Mouse (Mus musculus) midbrain, postnatal 0 days (tissue): ENCODE measurements around the gene Ccdc102a. TPM values are rescaled to one million over a fixed set of nuclear protein-coding genes. Genes with fewer than 3 reads are reported as not detected.
A peak's percentile ranks its signal among the peaks of the same experiment; 100 is the strongest.

Experiments
- ATAC-seq: fragments of 200-750 bp; cut with Nextera tagmentation; 2 replicates; pipeline ENCODE4 v1.8.0; 2017; ENCODE audit warnings: moderate number of reproducible peaks, mild to moderate bottlenecking, moderate TSS enrichment, moderate library complexity; ENCODE audit not compliant: low FRiP score
- DNase-seq: peaks from one replicate; pipeline ENCODE4 v3.0.0-alpha.2; 2015; ENCODE audit warnings: low spot score
- H3K27ac ChIP-seq: fragments of 300-500 bp; sonication (generic); 2 replicates; pipeline ENCODE4 v1.5.1; 2014; ENCODE audit warnings: low read depth, mild to moderate bottlenecking, low read length, mixed read lengths
- H3K27me3 ChIP-seq: fragments of 300-500 bp; sonication (generic); 2 replicates; pipeline ENCODE4 v1.6.1; 2014; ENCODE audit warnings: low read length, control low read depth, mixed read lengths; ENCODE audit not compliant: insufficient read depth
- H3K36me3 ChIP-seq: fragments of 300-500 bp; sonication (generic); 2 replicates; pipeline ENCODE4 v1.6.1; 2014; ENCODE audit warnings: low read length, control low read depth, mixed read lengths; ENCODE audit not compliant: insufficient read depth
- H3K4me1 ChIP-seq: fragments of 300-500 bp; sonication (generic); 2 replicates; pipeline ENCODE4 v1.6.1; 2014; ENCODE audit warnings: mild to moderate bottlenecking, control low read depth, antibody characterized with exemption, low read length, mixed read lengths; ENCODE audit not compliant: insufficient read depth
- H3K4me2 ChIP-seq: fragments of 300-500 bp; sonication (generic); 2 replicates; pipeline ENCODE4 v1.6.1; 2014; ENCODE audit warnings: low read depth, mild to moderate bottlenecking, low read length, mixed read lengths; ENCODE audit not compliant: poor library complexity, severe bottlenecking
- H3K4me3 ChIP-seq: fragments of 300-500 bp; sonication (generic); 2 replicates; pipeline ENCODE4 v1.5.1; 2014; ENCODE audit warnings: low read depth, mild to moderate bottlenecking, low read length, moderate library complexity
- H3K9ac ChIP-seq: fragments of 300-500 bp; sonication (generic); replicated peaks from 2 replicates; pipeline ENCODE4 v1.6.1; 2014; ENCODE audit warnings: mild to moderate bottlenecking, low read length, moderate library complexity, mixed read lengths; ENCODE audit not compliant: poor library complexity, severe bottlenecking
- H3K9me3 ChIP-seq: fragments of 300-500 bp; sonication (generic); 2 replicates; pipeline ENCODE4 v1.6.1; 2016; ENCODE audit warnings: low read length, control low read depth
- CTCF ChIP-seq: IDR thresholded peaks from 2 replicates; pipeline ENCODE4 v1.5.1; 2016; ENCODE audit warnings: antibody characterized with exemption, mild to moderate bottlenecking
- WGBS: fragments of 180-500 bp; shearing (Covaris S2); extraction: QIAGEN DNeasy Blood & Tissue Kit; methylation state at CpG from one replicate; pipeline ENCODE4 v1.1.7; 2014; 5-methylcytosine and 5-hydroxymethylcytosine counted together
- polyA plus RNA-seq: library from polyadenylated mRNA; unstranded; fragments of >200 nt; fragmentation: Nextera tagmentation; extraction: Ambion mirVana; gene quantifications from 2 replicates; pipeline ENCODE4 v1.2.1, GENCODE M21; 2015
- total RNA-seq: library from RNA; depleted of rRNA; stranded (reverse); fragments of >200 nt; gene quantifications from 2 replicates; pipeline ENCODE4 v1.2.3, GENCODE M21; 2014

Gene Ccdc102a
- total and polyA plus RNA-seq, 2 experiments from 2014 or later = 3.7 to 6.1 TPM

DNA sequence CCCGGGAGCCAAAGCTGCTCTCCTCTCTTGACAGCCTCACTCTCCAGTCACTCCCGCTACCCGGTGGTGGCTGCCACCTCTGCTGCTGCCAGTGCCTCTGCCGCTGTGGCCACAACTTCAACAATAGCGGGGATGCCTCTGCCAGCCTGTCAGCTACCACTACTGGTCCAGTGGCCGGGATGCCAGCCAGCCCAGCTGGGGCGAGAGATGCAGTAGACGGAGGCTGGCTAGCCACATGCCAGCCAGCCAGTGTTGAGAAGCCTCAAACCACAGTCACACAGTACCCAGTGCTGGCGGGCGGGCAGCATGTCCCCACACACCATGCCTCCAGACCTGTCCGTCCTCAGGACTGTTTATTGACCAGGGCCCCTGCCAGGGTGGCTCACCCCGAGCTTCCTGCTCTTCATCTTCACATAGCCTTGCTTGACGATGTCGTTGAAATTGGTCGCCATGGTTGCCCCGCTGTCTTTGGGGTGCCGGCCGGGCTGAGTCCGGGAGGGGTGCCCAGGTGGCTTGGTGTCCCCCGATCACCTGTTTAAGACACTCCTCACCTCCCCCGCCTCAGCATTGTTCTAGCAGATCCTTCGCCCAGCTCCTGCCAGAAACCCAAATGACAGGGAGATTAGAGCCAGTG is 47.3 kb downstream of the Ccdc102a start:
- peak overlapping the region; percentile 91 for H3K4me2 ChIP-seq
- peak overlapping the region; percentile 88 for H3K9ac ChIP-seq
- H3K27me3 ChIP-seq = peaks cover 7% of the 10 kb centered on the region; the same call in 1 of the 2 replicates
- 0% methylated on average over 22 of the region's 22 CpGs for WGBS
- ATAC-seq = peak; percentile 62
- H3K9me3 ChIP-seq = no peaks in the 10 kb centered on the region
- TF ChIP-seq CTCF = no peak
- H3K27ac ChIP-seq = peak overlapping the region; percentile 81
- peak; percentile 81 for DNase-seq
- H3K36me3 ChIP-seq = peaks cover 15% of the 10 kb centered on the region
- H3K4me3 ChIP-seq = peak overlapping the region; percentile 66
- H3K4me1 ChIP-seq = peaks cover 17% of the 10 kb centered on the region

DNA sequence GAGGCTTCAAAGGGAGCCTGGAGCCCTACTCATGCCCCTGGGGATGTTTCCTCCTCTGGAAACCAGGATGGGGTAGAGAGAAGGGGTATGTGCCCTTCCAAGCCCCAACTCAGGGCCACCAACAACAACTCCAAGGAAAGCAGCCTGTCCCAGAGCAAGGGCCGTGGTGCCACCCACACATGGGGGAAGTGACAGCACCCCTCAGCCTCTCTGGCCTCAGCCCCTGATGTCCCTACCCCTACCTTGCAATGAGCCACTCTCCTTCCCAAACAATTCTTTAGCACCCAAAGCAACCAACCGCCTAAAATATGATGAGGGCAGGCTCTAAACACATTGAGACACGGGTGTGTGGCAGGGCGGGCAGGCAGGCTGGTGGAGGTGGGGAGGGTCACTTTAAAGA is 47.9 kb downstream of the Ccdc102a start:
- peaks cover 21% of the 10 kb centered on the region for H3K36me3 ChIP-seq
- peaks cover 5% of the 10 kb centered on the region; the same call in 1 of the 2 replicates for H3K27me3 ChIP-seq
- peaks cover 17% of the 10 kb centered on the region for H3K4me1 ChIP-seq
- no peaks in the 10 kb centered on the region for H3K9me3 ChIP-seq
- DNase-seq = no peak
- no peak for TF ChIP-seq CTCF
- peak overlapping the region; percentile 66 for H3K4me3 ChIP-seq
- WGBS = 13% methylated on average over 4 of the region's 4 CpGs
- ATAC-seq = no peak
- peak overlapping the region; percentile 81 for H3K27ac ChIP-seq
- H3K9ac ChIP-seq = peak overlapping the region; percentile 88
- peak overlapping the region; percentile 91 for H3K4me2 ChIP-seq

DNA sequence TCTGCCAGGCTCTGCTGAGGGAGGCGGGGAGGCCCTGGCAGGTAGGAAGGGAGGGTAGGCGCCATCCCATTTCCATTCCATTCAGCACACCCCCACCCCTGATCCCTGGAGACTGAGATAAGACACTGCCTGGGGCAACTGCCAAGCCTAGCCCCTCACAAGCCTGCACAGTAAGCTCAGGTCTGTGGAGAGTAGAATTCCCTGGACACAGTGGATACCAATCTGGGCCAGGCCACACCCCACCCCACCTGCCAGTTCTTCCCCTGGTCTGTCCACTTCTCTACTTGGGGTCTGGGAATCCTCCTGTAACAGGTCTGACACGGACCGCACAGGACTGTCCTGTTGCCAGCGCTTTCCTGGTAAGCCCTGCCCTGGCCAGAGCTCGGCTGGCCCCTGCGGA is 48.8 kb downstream of the Ccdc102a start:
- ATAC-seq (no peak), DNase-seq (no peak)
- Histone ChIP-seq H3K36me3 (peaks cover 30% of the 10 kb centered on the region), H3K4me1 (peaks cover 17% of the 10 kb centered on the region), H3K9me3 (no peaks in the 10 kb centered on the region), H3K27me3 (no peaks in the 10 kb centered on the region; the same call in 1 of the 2 replicates), H3K27ac (peak overlapping the region; percentile 81; the same call in 1 of the 2 replicates), H3K9ac (peak overlapping the region; percentile 88), H3K4me2 (peak overlapping the region; percentile 91), H3K4me3 (peak overlapping the region; percentile 66)
- WGBS = 45% methylated on average over 7 of the region's 7 CpGs
- TF ChIP-seq CTCF = no peak

DNA sequence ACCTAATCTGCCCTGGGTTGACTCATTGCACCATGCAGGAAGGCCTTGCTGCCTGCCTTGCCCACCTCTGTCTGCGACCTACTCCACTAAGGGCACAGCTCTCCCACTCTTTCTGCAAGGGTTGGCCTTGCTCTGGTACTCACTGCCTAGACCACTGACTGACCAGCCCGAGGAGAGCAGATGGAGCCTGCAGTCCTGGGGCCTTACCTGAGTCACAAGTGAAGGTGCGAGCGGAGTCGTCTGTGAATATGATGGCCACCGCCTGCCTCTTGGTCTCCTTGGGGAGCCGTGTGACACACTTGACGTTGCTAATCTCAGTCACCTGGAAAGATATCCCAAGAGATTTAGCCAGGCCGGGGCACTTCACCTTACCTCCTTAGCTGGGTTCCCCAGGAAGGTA is 51.0 kb downstream of the Ccdc102a start:
- Histone ChIP-seq H3K27ac (no peak overlapping the region), H3K4me3 (no peak overlapping the region), H3K4me1 (peaks cover 17% of the 10 kb centered on the region), H3K27me3 (no peaks in the 10 kb centered on the region), H3K9me3 (no peaks in the 10 kb centered on the region), H3K36me3 (peaks cover 39% of the 10 kb centered on the region), H3K4me2 (no peak overlapping the region), H3K9ac (no peak overlapping the region)
- WGBS = 92% methylated on average over 9 of the region's 9 CpGs
- ATAC-seq (no peak), DNase-seq (no peak)
- TF ChIP-seq CTCF = no peak

DNA sequence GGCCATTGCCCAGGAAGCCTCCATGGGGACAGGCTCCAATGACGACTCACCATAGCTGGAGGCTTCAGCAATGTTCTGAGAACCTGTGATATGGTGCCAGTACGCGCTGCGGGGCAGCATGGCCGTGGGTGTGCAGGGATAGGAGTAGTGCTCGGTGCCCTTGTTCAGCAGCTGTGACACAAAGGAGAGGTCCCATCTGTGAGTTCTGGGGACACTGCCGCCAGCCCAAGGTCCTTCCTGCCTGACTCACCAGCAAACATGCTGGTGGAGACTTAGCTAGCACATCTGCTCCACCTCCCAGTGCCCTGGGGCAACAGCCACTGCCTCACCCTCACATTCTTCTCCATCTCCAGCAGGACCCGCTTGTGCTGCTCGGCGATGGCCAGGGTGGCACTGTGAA is 52.6 kb downstream of the Ccdc102a start:
- Histone ChIP-seq H3K4me3 (no peak overlapping the region), H3K27ac (no peak overlapping the region), H3K36me3 (peaks cover 49% of the 10 kb centered on the region), H3K4me1 (peaks cover 17% of the 10 kb centered on the region), H3K9me3 (no peaks in the 10 kb centered on the region), H3K27me3 (no peaks in the 10 kb centered on the region), H3K4me2 (no peak overlapping the region), H3K9ac (no peak overlapping the region)
- WGBS = 88% methylated on average over 10 of the region's 10 CpGs
- no peak for TF ChIP-seq CTCF
- DNase-seq (no peak), ATAC-seq (no peak)

DNA sequence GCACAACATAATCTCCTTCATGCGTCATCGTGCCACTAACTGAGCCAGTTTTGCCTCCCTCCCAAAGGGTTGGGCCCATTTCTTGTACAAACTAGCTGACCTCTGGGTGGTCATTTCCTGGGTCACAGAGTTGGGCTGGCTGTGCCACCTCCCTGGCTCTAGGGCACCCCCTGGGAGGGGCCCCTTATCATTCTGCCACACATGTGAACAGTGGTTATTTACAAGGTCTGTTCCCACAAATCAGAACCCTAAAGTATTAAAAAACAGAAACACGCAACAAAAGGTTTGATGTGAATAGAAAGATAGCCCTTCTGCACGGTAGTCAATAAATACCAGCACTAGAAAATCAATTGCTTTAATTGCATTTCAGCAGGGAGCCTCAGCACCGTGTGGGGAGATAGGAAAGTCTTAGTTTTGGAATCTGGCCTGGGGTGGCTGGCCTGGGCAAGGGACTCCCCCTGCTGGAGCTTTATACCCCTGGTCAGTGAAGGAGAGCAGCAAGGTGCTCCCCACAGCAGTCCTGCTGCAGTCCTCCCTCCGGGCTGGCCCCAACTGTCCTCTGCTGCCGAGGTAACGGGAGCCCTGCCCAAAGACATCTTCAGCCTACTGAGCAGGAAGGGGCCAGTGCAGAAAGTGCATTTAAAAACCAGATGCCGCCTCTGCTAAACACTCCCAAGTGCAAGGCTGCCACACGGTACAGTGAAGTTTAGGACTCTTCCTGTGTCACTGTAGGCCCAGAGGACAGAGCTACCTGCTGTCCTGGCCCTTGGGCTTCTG is 53.8 kb downstream of the Ccdc102a start:
- Histone ChIP-seq H3K4me1 (peaks cover 10% of the 10 kb centered on the region), H3K36me3 (peaks cover 53% of the 10 kb centered on the region), H3K9ac (no peak overlapping the region), H3K9me3 (no peaks in the 10 kb centered on the region), H3K4me3 (no peak overlapping the region), H3K27me3 (no peaks in the 10 kb centered on the region), H3K4me2 (no peak overlapping the region), H3K27ac (no peak overlapping the region)
- WGBS = 78% methylated on average over 10 of the region's 10 CpGs
- no peak for ATAC-seq
- no peak for DNase-seq
- TF ChIP-seq CTCF = 0 out of 2 replicates have a peak, but pooled peaks have one; percentile 8
